Mouse (Mus musculus): Measurements from ENCODE around the gene Ramp2. TPM values are rescaled to one million over a fixed set of nuclear protein-coding genes. Genes with fewer than 3 reads are reported as not detected.

Ramp2 gene
- polyA plus RNA-seq, 1 experiment, result 710 TPM

- H3K4me1 ChIP-seq (ENCODE audit: control insufficient read depth, insufficient read depth, low read length), result peaks cover 11% of the 10 kb centered on the region
- 29% methylated on average over 32 of the region's 32 CpGs for WGBS
- TF ChIP-seq CTCF (IDR thresholded peaks at IDR 0.05; ENCODE audit: insufficient read depth, low read length) (no peak), POLR2A (IDR thresholded peaks at IDR 0.05; ENCODE audit: borderline replicate concordance, extremely low read depth, low read depth, low read length) (no peak)
- H3K4me3 ChIP-seq (replicated peaks; ENCODE audit: extremely low read depth, low read depth, low read length), result no peak overlapping the region
- no peak for DNase-seq
Observed at GRCm38 (mm10) chr11:101263138-101263988, 17.5 kb downstream of the Ramp2 start.

- H3K4me3 ChIP-seq (replicated peaks; ENCODE audit: extremely low read depth, low read depth, low read length), result no peak overlapping the region
- no peak for DNase-seq
- WGBS, result 57% methylated on average over 3 of the region's 3 CpGs
- H3K4me1 ChIP-seq (ENCODE audit: control insufficient read depth, insufficient read depth, low read length), result peaks cover 11% of the 10 kb centered on the region
- TF ChIP-seq CTCF (IDR thresholded peaks at IDR 0.05; ENCODE audit: insufficient read depth, low read length) (no peak), POLR2A (IDR thresholded peaks at IDR 0.05; ENCODE audit: borderline replicate concordance, extremely low read depth, low read depth, low read length) (no peak)
Observed at GRCm38 (mm10) chr11:101263989-101264280, 18.1 kb downstream of the Ramp2 start.

- no peak for DNase-seq
- TF ChIP-seq CTCF (IDR thresholded peaks at IDR 0.05; ENCODE audit: insufficient read depth, low read length), result no peak
- TF ChIP-seq POLR2A (IDR thresholded peaks at IDR 0.05; ENCODE audit: borderline replicate concordance, extremely low read depth, low read depth, low read length), result no peak
- H3K4me3 ChIP-seq (replicated peaks; ENCODE audit: extremely low read depth, low read depth, low read length), result no peak overlapping the region
- WGBS, result 20% methylated on average over 31 of the region's 31 CpGs
- peaks cover 9% of the 10 kb centered on the region for H3K4me1 ChIP-seq (ENCODE audit: control insufficient read depth, insufficient read depth, low read length)
Observed at GRCm38 (mm10) chr11:101264954-101265471, 19.2 kb downstream of the Ramp2 start.

DNA sequence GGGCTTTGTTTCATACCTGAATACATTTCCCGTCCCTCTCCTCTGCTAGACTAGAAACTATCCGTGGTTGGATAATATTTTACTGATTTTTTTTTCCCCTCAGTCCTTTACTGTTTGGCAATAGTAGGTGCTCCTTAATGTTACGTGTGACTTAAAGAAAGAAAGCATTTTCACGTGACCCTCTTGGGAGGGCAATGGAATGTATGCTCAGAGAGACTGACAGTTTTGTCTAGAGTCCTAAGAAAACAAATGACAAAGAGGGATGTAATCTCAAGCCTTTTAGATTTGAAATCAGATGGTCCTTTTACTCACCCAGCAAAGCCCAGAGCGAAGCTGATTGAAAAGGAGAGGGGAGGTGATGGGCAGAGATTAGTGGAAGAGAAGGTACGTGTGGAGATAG is 20.1 kb downstream of the Ramp2 start:
- DNase-seq, result no peak
- peaks cover 8% of the 10 kb centered on the region for H3K4me1 ChIP-seq (ENCODE audit: control insufficient read depth, insufficient read depth, low read length)
- TF ChIP-seq POLR2A (IDR thresholded peaks at IDR 0.05; ENCODE audit: borderline replicate concordance, extremely low read depth, low read depth, low read length) (no peak), CTCF (IDR thresholded peaks at IDR 0.05; ENCODE audit: insufficient read depth, low read length) (no peak)
- WGBS, result 51% methylated on average over 6 of the region's 6 CpGs
- no peak overlapping the region for H3K4me3 ChIP-seq (replicated peaks; ENCODE audit: extremely low read depth, low read depth, low read length)

- DNase-seq, result no peak
- TF ChIP-seq POLR2A (IDR thresholded peaks at IDR 0.05; ENCODE audit: borderline replicate concordance, extremely low read depth, low read depth, low read length) (no peak), CTCF (IDR thresholded peaks at IDR 0.05; ENCODE audit: insufficient read depth, low read length) (no peak)
- no peak overlapping the region for H3K4me3 ChIP-seq (replicated peaks; ENCODE audit: extremely low read depth, low read depth, low read length)
- H3K4me1 ChIP-seq (ENCODE audit: control insufficient read depth, insufficient read depth, low read length), result no peaks in the 10 kb centered on the region; the same call in 1 of the 2 replicates
- 25% methylated on average over 10 of the region's 10 CpGs for WGBS
Observed at GRCm38 (mm10) chr11:101269577-101270116, 23.8 kb downstream of the Ramp2 start.

DNA sequence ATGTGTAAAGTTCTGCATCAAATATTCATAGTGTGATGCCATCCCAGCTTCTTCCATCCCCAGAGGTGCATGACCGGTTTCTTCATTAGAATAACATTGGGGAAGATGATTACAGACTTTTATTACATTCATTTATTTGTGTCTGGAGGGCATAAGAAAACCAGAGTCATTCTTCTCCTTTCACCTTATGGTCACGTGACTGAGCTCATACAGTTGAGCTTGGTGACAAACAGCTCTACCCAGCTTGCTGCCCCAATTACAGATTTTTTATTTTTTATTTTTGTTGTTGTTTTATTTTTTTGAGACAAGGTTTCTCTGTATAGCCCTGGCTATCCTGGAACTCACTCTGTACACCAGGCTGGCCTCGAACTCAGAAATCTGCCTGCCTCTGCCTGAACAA is 26.6 kb downstream of the Ramp2 start:
- Histone ChIP-seq H3K4me3 (replicated peaks; ENCODE audit: extremely low read depth, low read depth, low read length) (no peak overlapping the region), H3K4me1 (ENCODE audit: control insufficient read depth, insufficient read depth, low read length) (peaks cover 2% of the 10 kb centered on the region; the same call in 1 of the 2 replicates)
- WGBS, result 90% methylated on average over 3 of the region's 3 CpGs
- DNase-seq, result no peak
- TF ChIP-seq POLR2A (IDR thresholded peaks at IDR 0.05; ENCODE audit: borderline replicate concordance, extremely low read depth, low read depth, low read length) (no peak), CTCF (IDR thresholded peaks at IDR 0.05; ENCODE audit: insufficient read depth, low read length) (no peak)

DNA sequence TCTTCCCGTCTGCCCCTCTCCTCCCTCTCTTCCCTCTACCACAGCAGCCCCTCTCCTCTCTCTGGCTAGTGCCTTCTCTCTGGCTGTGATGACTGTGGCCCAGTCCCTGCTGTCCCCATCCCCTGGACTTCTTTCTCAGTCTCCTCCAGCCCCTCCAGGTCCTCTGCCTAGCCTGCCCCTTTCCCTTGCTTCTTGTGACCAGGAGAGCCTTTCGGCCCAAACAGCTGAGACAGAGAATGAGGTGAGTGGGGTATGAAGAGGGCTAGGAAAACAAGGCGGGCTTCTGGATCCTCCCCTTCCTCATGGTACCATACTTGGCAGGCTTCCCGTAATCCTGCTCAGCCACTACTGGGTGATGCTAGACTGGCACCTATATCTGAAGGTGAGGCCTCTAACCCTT is 29.5 kb downstream of the Ramp2 start:
- TF ChIP-seq CTCF (IDR thresholded peaks at IDR 0.05; ENCODE audit: insufficient read depth, low read length), result no peak
- TF ChIP-seq POLR2A (IDR thresholded peaks at IDR 0.05; ENCODE audit: borderline replicate concordance, extremely low read depth, low read depth, low read length), result no peak
- 60% methylated on average over 4 of the region's 4 CpGs for WGBS
- no peak overlapping the region for H3K4me3 ChIP-seq (replicated peaks; ENCODE audit: extremely low read depth, low read depth, low read length)
- no peak for DNase-seq
- H3K4me1 ChIP-seq (ENCODE audit: control insufficient read depth, insufficient read depth, low read length), result peaks cover 9% of the 10 kb centered on the region; the same call in 1 of the 2 replicates

- TF ChIP-seq POLR2A (IDR thresholded peaks at IDR 0.05; ENCODE audit: borderline replicate concordance, extremely low read depth, low read depth, low read length) (peak; percentile 9; the same call in 1 of the 2 replicates), CTCF (IDR thresholded peaks at IDR 0.05; ENCODE audit: insufficient read depth, low read length) (no peak)
Observed at GRCm38 (mm10) chr11:101276319-101277070, 30.7 kb downstream of the Ramp2 start.

More at GRCm38 (mm10) chr11:101276319-101277070, 30.7 kb downstream of the Ramp2 start:
- no peak for DNase-seq
- Histone ChIP-seq H3K4me1 (ENCODE audit: control insufficient read depth, insufficient read depth, low read length) (peaks cover 9% of the 10 kb centered on the region; the same call in 1 of the 2 replicates), H3K4me3 (replicated peaks; ENCODE audit: extremely low read depth, low read depth, low read length) (no peak overlapping the region)
- 29% methylated on average over 27 of the region's 27 CpGs for WGBS
